Comparison of ENCODE assay signal across 8 mouse cellular contexts in the genomic region with DNA sequence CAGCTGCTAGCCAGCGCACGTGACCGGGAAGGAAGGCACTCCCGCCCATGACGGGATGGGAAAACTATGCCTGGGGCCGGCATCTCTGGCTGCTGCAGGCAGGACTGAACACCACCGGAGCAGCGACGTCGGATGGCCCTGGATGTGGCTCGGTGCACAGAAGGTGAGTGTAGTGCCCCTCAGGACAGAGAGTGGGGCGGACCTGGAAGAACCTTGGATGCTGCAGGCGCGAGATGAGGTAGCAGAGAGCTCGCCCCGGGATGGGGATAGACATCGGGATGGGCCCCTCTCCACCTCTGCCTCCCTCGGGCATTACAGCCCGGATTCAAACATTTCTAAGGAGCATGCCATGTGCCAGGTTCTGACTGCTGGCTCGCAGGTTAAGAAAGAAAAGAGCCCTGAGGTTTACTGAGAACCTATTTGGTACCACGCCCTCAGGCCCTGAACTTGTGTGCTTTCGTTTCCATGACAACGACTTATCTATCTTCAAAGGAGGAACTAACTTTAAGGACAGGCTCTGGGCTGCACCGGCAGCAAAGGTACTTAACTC. TPM values are rescaled to one million over a fixed set of nuclear protein-coding genes. Genes with fewer than 3 reads are reported as not detected.
DNase-seq lines count a peak whose midpoint lies in the region; ATAC-seq and TF ChIP-seq lines count a peak whose summit lies in the region.

A gene (plus strand): TSS at position 52 of the 550 bp plus-strand sequence.

- peak within 1 kb of the TSS; percentile 52 for H3K9ac ChIP-seq in heart, embryonic 16.5 days (ENCODE audit: low read length)
- peak within 1 kb of the TSS; percentile 43 for H3K9ac ChIP-seq in limb, embryonic 11.5 days (ENCODE audit: low read length)
- peak within 1 kb of the TSS; percentile 25; the same call in 1 of the 2 replicates for H3K9ac ChIP-seq in midbrain, embryonic 12.5 days (replicated peaks)

- peak; percentile 34; the same call in 1 of the 2 replicates for ATAC-seq in heart, embryonic 16.5 days (replicated peaks; ENCODE audit: extremely low read depth, insufficient read depth, low FRiP score)
- peak; percentile 53; the same call in 1 of the 2 replicates for ATAC-seq in limb, embryonic 11.5 days (ENCODE audit: insufficient number of reproducible peaks, low FRiP score, low TSS enrichment, low read depth)
- ATAC-seq in midbrain, embryonic 12.5 days (ENCODE audit: low FRiP score, low read depth): peak; percentile 83

- H3K4me3 ChIP-seq in C2C12 (ENCODE audit: insufficient read depth, poor library complexity, severe bottlenecking): no peak within 1 kb of the TSS
- H3K4me3 ChIP-seq in embryonic fibroblast, embryonic 13.5 days (ENCODE audit: insufficient read depth, low read length): peak within 1 kb of the TSS; percentile 26
- H3K4me3 ChIP-seq in heart, embryonic 16.5 days (ENCODE audit: low read length): peak within 1 kb of the TSS; percentile 48
- H3K4me3 ChIP-seq in limb, embryonic 11.5 days (ENCODE audit: low read depth, low read length): peak within 1 kb of the TSS; percentile 18
- peak within 1 kb of the TSS; percentile 30 for H3K4me3 ChIP-seq in midbrain, embryonic 12.5 days

- H3K27me3 ChIP-seq in C2C12 (ENCODE audit: control insufficient read depth, insufficient read depth, insufficient read length): peaks cover 11% of the 10 kb centered on the region
- no peaks in the 10 kb centered on the region for H3K27me3 ChIP-seq in heart, embryonic 16.5 days (ENCODE audit: control insufficient read depth, insufficient read depth, low read length)
- no peaks in the 10 kb centered on the region for H3K27me3 ChIP-seq in limb, embryonic 11.5 days (ENCODE audit: control insufficient read depth, insufficient read depth, low read length)
- H3K27me3 ChIP-seq in midbrain, embryonic 12.5 days: peaks cover 10% of the 10 kb centered on the region

- TF ChIP-seq POLR2A in embryonic fibroblast, embryonic 13.5 days (IDR thresholded peaks at IDR 0.05; ENCODE audit: low read depth, low read length): no peak

- no peaks in the 10 kb centered on the region for H3K79me2 ChIP-seq in C2C12 (ENCODE audit: control insufficient read depth, insufficient read depth)

- no peaks in the 10 kb centered on the region for H3K79me3 ChIP-seq in C2C12 (ENCODE audit: low read depth)

- peaks cover 7% of the 10 kb centered on the region for H3K4me1 ChIP-seq in embryonic fibroblast, embryonic 13.5 days (ENCODE audit: control insufficient read depth, insufficient read depth, low read length)
- peaks cover 8% of the 10 kb centered on the region for H3K4me1 ChIP-seq in heart, embryonic 16.5 days (ENCODE audit: control insufficient read depth, insufficient read depth, low read length)
- 0 out of 2 replicates have a peak, but pooled peaks cover 3% of the 10 kb centered on the region for H3K4me1 ChIP-seq in limb, embryonic 11.5 days (ENCODE audit: control insufficient read depth, insufficient read depth, low read length)
- H3K4me1 ChIP-seq in midbrain, embryonic 12.5 days: peaks cover 12% of the 10 kb centered on the region

- H3K9me3 ChIP-seq in heart, embryonic 16.5 days (replicated peaks; ENCODE audit: control insufficient read depth, low read length): no peaks in the 10 kb centered on the region
- H3K9me3 ChIP-seq in limb, embryonic 11.5 days (ENCODE audit: control insufficient read depth, low read length): no peaks in the 10 kb centered on the region
- no peaks in the 10 kb centered on the region for H3K9me3 ChIP-seq in midbrain, embryonic 12.5 days

- no peaks in the 10 kb centered on the region for H3K36me3 ChIP-seq in C2C12 (ENCODE audit: control insufficient read depth, insufficient read depth)
- H3K36me3 ChIP-seq in heart, embryonic 16.5 days (ENCODE audit: control insufficient read depth, insufficient read depth): no peaks in the 10 kb centered on the region
- H3K36me3 ChIP-seq in limb, embryonic 11.5 days (ENCODE audit: control insufficient read depth, insufficient read depth, low read length): no peaks in the 10 kb centered on the region
- H3K36me3 ChIP-seq in midbrain, embryonic 12.5 days: no peaks in the 10 kb centered on the region

- H3ac ChIP-seq in C2C12 (ENCODE audit: control insufficient read depth, insufficient read length, low read depth): peak within 1 kb of the TSS; percentile 51

- 0 out of 2 replicates have a peak within 1 kb of the TSS, but pooled peaks have one; percentile 27 for H3K27ac ChIP-seq in embryonic fibroblast, embryonic 13.5 days (ENCODE audit: insufficient read depth, low read length)
- no peak within 1 kb of the TSS for H3K27ac ChIP-seq in heart, embryonic 16.5 days (ENCODE audit: low read length)
- H3K27ac ChIP-seq in limb, embryonic 11.5 days (replicated peaks; ENCODE audit: low read depth, low read length): no peak within 1 kb of the TSS
- no peak within 1 kb of the TSS for H3K27ac ChIP-seq in midbrain, embryonic 12.5 days (replicated peaks)

- H3K4me2 ChIP-seq in heart, embryonic 16.5 days (ENCODE audit: low read depth, low read length): peak within 1 kb of the TSS; percentile 60
- peak within 1 kb of the TSS; percentile 51 for H3K4me2 ChIP-seq in limb, embryonic 11.5 days (ENCODE audit: low read depth, severe bottlenecking)
- peak within 1 kb of the TSS; percentile 58 for H3K4me2 ChIP-seq in midbrain, embryonic 12.5 days (replicated peaks)

- WGBS in heart, embryonic 16.5 days: 5% methylated on average over 24 of the region's 24 CpGs
- 8% methylated on average over 24 of the region's 24 CpGs for WGBS in limb, embryonic 11.5 days
- 2% methylated on average over 24 of the region's 24 CpGs for WGBS in midbrain, embryonic 12.5 days

- peak; percentile 58 for DNase-seq in MN1 (ENCODE audit: low spot score)
- peak; percentile 64 for DNase-seq in limb, embryonic 11.5 days (ENCODE audit: low spot score)
- peak; percentile 64 for DNase-seq in urinary bladder, postnatal 14 days (ENCODE audit: low spot score)
- no peak for DNase-seq in layer of hippocampus, postnatal 36 days

- no peak for TF ChIP-seq CTCF in C2C12 (IDR thresholded peaks at IDR 0.05; ENCODE audit: control insufficient read depth, insufficient read depth, insufficient read length)
- TF ChIP-seq CTCF in embryonic fibroblast, embryonic 13.5 days (IDR thresholded peaks at IDR 0.05; ENCODE audit: borderline replicate concordance, insufficient read depth, low read length): no peak

TF ChIP-seq in C2C12, 6 proteins besides CTCF, POLR2A, EP300 and RAD21:
- no peak for TF ChIP-seq MYOG (IDR thresholded peaks at IDR 0.05; ENCODE audit: control insufficient read depth, extremely low read depth, insufficient read length)
- TF ChIP-seq USF1 (IDR thresholded peaks at IDR 0.05; ENCODE audit: low read depth): peak; percentile 77
- TF ChIP-seq CEBPB (IDR thresholded peaks at IDR 0.05; ENCODE audit: low read depth): no peak
- no peak for TF ChIP-seq MAX (IDR thresholded peaks at IDR 0.05)

RNA-seq across cellular contexts. Expression of the gene that starts here (rescaled TPM):
- 0.09 TPM for polyA plus RNA-seq in C2C12 (2012; fragmentation: generic; extraction: Trizol)
- 4.0 and 5.9 TPM in 2 replicates for polyA plus RNA-seq in embryonic fibroblast, embryonic 13.5 days (2011; ENCODE audit: insufficient read length, low read depth, missing spikeins)
- 6.2 and 6.3 TPM in 2 replicates for polyA plus RNA-seq in heart, embryonic 16.5 days (2015; fragmentation: Nextera tagmentation; extraction: Ambion mirVana)
- polyA plus RNA-seq in limb, embryonic 11.5 days (2014; fragmentation: Nextera tagmentation; extraction: Ambion mirVana): 0.38 and 0.93 TPM in 2 replicates
- polyA plus RNA-seq in midbrain, embryonic 12.5 days (2016; fragmentation: Nextera tagmentation; extraction: Ambion mirVana): 3.7 and 4.5 TPM in 2 replicates
- total RNA-seq in layer of hippocampus, postnatal 36 days (2021): 1 to 10 TPM; 1.2 to 1.6 TPM

Comparison
In these comparisons a context has a peak if more than half of its experiments do, and no peak if none do; other contexts are left out.
1. Peak in DNase-seq, ATAC-seq, H3K4me3 ChIP-seq, H3K9ac ChIP-seq and H3K4me2 ChIP-seq in limb, embryonic 11.5 days; RNA of the gene not detected or under 1 TPM.
2. DNase-seq: peak in MN1 (single experiment) and urinary bladder, postnatal 14 days (single experiment); none in layer of hippocampus, postnatal 36 days (0 of 2).
3. Peak in every context shown above with its lines, with median percentiles within 50 percentile points of each other: ATAC-seq, H3K4me2 ChIP-seq and H3K9ac ChIP-seq.